Mouse (Mus musculus): ENCODE measurements at regions not wholly inside any gene's neighbourhood (a gene's known extent, or its start where the extent isn't known, plus 50 kb on each side); places are given as distances from the start of the nearest gene placed in this dataset.

DNA sequence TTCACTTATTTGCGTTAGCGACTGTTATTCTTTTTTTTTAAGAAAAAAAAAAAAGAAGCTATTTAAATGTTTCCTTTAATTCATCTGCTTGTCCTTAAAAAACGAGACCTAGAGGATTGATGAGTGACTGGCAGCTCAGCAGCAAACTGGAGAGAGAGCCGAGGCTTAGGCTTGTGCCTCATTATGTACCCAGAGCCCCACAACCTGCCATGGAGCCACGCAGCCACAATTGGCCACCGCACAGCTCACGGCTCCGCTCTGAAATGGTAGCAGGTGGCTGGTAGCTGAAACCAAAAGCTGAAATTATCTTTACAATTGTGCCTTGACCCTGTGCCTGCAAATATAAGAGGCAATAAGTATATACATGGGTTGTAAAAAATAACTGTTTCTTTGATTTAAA, 273.0 kb upstream of the Snx7 start:
- TF ChIP-seq CTCF (IDR thresholded peaks at IDR 0.05; ENCODE audit: borderline replicate concordance, extremely low read depth, insufficient read depth, insufficient read length), result no peak
- TF ChIP-seq POLR2A (IDR thresholded peaks at IDR 0.05; ENCODE audit: borderline replicate concordance, extremely low read depth, insufficient read depth, insufficient read length, poor library complexity, severe bottlenecking), result no peak
